Mouse (Mus musculus): ENCODE data around the gene Irs2. TPM values are rescaled to one million over a fixed set of nuclear protein-coding genes. Genes with fewer than 3 reads are reported as not detected.

Gene Irs2
- polyA plus RNA-seq, 1 experiment: 2.3 TPM

DNA sequence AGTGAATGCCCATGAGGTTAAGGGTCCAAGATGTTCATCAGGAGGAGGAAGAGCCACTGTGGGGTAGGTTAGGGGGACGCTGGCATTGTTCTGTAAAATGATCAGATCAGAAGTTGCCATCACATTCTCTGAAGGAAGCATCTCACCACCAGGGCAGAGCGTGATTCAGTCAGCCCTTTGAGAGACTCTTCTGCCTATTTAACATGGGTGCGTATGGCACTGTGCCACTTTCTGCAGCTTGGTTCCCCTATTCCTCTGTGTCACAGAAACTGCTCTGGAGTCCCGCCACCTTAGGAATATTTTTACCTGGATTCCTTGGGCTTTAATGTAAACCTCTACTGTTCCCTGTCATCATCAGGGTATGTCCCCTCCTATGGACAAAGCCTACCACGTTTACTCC is 30.1 kb upstream of the Irs2 start:
- H3ac ChIP-seq (ENCODE audit: control insufficient read depth, insufficient read length, low read depth): no peak overlapping the region
- H3K79me3 ChIP-seq (ENCODE audit: low read depth): no peaks in the 10 kb centered on the region
- no peaks in the 10 kb centered on the region for H3K36me3 ChIP-seq (ENCODE audit: control insufficient read depth, insufficient read depth)
- peaks cover 9% of the 10 kb centered on the region for H3K27me3 ChIP-seq (ENCODE audit: control insufficient read depth, insufficient read depth, insufficient read length)
- H3K79me2 ChIP-seq (ENCODE audit: control insufficient read depth, insufficient read depth): no peaks in the 10 kb centered on the region
- no peak overlapping the region for H3K4me3 ChIP-seq (ENCODE audit: insufficient read depth, poor library complexity, severe bottlenecking)
- no peak for TF ChIP-seq USF1 (IDR thresholded peaks at IDR 0.05; ENCODE audit: low read depth)
- TF ChIP-seq CEBPB (IDR thresholded peaks at IDR 0.05; ENCODE audit: low read depth): no peak
- no peak for TF ChIP-seq MYOG (IDR thresholded peaks at IDR 0.05; ENCODE audit: control insufficient read depth, extremely low read depth, insufficient read length)
- no peak for TF ChIP-seq MYOD1 (IDR thresholded peaks at IDR 0.05; ENCODE audit: control insufficient read depth, insufficient read length, low read depth)
- TF ChIP-seq MAX (IDR thresholded peaks at IDR 0.05): no peak
- TF ChIP-seq FOSL1 (IDR thresholded peaks at IDR 0.05; ENCODE audit: insufficient read depth, low read length, poor library complexity, severe bottlenecking): no peak
- TF ChIP-seq CTCF (IDR thresholded peaks at IDR 0.05; ENCODE audit: control insufficient read depth, insufficient read depth, insufficient read length): no peak

DNA sequence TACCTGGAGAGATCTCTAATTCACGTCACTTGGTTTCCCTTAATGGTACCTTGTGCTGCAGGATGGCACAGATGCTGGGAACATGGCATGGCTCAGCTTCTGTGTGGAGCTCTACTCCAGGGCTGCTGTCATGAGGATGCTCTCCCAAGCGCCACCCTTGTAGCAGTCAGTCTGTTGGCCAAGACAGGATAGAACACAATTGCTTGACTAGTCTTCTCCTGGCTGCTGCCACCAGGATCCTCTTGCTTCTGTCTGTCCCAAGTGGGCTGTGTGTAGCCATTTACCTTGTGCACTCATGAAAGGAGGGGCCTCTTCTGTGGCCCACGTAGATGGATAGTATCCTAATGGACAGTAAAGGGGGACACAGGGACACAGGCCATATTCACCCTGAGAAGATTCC is 28.5 kb upstream of the Irs2 start:
- H3K36me3 ChIP-seq (ENCODE audit: control insufficient read depth, insufficient read depth): no peaks in the 10 kb centered on the region
- no peak overlapping the region for H3ac ChIP-seq (ENCODE audit: control insufficient read depth, insufficient read length, low read depth)
- H3K4me3 ChIP-seq (ENCODE audit: insufficient read depth, poor library complexity, severe bottlenecking): no peak overlapping the region
- TF ChIP-seq MYOG (IDR thresholded peaks at IDR 0.05; ENCODE audit: control insufficient read depth, extremely low read depth, insufficient read length): no peak
- no peak for TF ChIP-seq MAX (IDR thresholded peaks at IDR 0.05)
- no peak for TF ChIP-seq MYOD1 (IDR thresholded peaks at IDR 0.05; ENCODE audit: control insufficient read depth, insufficient read length, low read depth)
- TF ChIP-seq USF1 (IDR thresholded peaks at IDR 0.05; ENCODE audit: low read depth): no peak
- no peak for TF ChIP-seq CEBPB (IDR thresholded peaks at IDR 0.05; ENCODE audit: low read depth)
- no peak for TF ChIP-seq CTCF (IDR thresholded peaks at IDR 0.05; ENCODE audit: control insufficient read depth, insufficient read depth, insufficient read length)
- TF ChIP-seq FOSL1 (IDR thresholded peaks at IDR 0.05; ENCODE audit: insufficient read depth, low read length, poor library complexity, severe bottlenecking): no peak
- H3K79me3 ChIP-seq (ENCODE audit: low read depth): no peaks in the 10 kb centered on the region
- H3K79me2 ChIP-seq (ENCODE audit: control insufficient read depth, insufficient read depth): no peaks in the 10 kb centered on the region
- H3K27me3 ChIP-seq (ENCODE audit: control insufficient read depth, insufficient read depth, insufficient read length): peaks cover 13% of the 10 kb centered on the region

DNA sequence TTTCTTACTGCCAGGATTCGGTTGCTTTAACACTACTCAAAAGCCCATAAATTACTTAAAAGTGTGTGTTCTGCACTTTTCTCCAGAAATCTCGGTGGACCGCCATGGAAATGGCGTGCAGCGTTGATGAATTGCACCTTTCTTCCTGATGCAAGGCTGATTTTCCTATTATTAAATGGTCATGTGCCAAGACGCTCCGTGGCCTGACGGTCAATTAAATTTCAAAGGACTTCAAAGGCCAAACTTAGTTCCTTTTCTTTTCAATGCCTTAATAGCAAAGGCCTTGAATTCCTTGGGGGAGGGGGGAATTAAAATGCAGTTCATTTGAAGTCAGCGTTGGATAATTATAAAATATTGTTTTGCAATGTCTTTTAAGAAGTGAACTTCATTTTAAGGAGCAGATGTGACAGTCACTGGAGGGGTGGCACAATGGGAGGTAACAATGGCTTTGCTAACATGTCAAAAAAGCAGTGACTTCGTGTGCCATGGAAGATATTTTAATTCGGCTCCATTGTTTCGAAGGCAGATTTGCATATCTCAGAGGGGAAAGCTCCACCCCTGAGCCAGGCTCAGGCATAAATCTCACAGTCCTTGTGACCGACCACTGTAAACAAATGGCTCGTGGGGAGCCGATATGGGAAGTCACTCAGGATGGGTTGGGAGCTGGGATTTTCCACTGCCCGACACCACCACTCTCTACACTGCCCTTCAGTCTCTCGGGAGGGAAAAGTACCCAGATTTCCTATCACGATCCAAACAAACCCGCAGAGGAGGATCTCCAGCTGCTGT is 27.6 kb upstream of the Irs2 start:
- TF ChIP-seq MYOG (IDR thresholded peaks at IDR 0.05; ENCODE audit: control insufficient read depth, extremely low read depth, insufficient read length) (no peak), CEBPB (IDR thresholded peaks at IDR 0.05; ENCODE audit: low read depth) (no peak), CTCF (IDR thresholded peaks at IDR 0.05; ENCODE audit: control insufficient read depth, insufficient read depth, insufficient read length) (no peak), MAX (IDR thresholded peaks at IDR 0.05) (no peak), FOSL1 (IDR thresholded peaks at IDR 0.05; ENCODE audit: insufficient read depth, low read length, poor library complexity, severe bottlenecking) (no peak), MYOD1 (IDR thresholded peaks at IDR 0.05; ENCODE audit: control insufficient read depth, insufficient read length, low read depth) (no peak), USF1 (IDR thresholded peaks at IDR 0.05; ENCODE audit: low read depth) (no peak)
- H3K36me3 ChIP-seq (ENCODE audit: control insufficient read depth, insufficient read depth): no peaks in the 10 kb centered on the region
- H3K4me3 ChIP-seq (ENCODE audit: insufficient read depth, poor library complexity, severe bottlenecking): no peak overlapping the region
- H3K27me3 ChIP-seq (ENCODE audit: control insufficient read depth, insufficient read depth, insufficient read length): peaks cover 13% of the 10 kb centered on the region
- no peak overlapping the region for H3ac ChIP-seq (ENCODE audit: control insufficient read depth, insufficient read length, low read depth)
- no peaks in the 10 kb centered on the region for H3K79me2 ChIP-seq (ENCODE audit: control insufficient read depth, insufficient read depth)
- no peaks in the 10 kb centered on the region for H3K79me3 ChIP-seq (ENCODE audit: low read depth)

DNA sequence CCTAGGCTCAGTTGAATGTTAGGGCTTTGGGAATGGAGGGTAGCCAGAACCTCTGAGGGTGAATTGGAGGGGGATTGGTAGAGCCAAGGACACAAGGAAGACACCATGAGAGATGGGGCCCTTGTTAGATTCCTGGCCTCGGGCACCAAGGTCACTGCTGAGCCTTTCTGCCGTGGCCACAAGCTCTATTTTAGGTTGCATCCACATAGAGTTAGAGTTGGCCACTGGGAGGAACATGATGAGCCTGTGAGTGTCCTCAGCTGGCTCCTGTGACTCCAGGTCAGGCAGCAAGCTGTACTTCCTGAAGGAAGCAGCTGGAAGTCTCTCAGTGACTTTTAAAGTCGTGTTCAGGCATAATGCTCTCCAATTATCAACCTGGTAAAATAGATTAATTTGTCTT is 16.6 kb upstream of the Irs2 start:
- Histone ChIP-seq H3K79me3 (ENCODE audit: low read depth) (no peaks in the 10 kb centered on the region), H3ac (ENCODE audit: control insufficient read depth, insufficient read length, low read depth) (no peak overlapping the region), H3K27me3 (ENCODE audit: control insufficient read depth, insufficient read depth, insufficient read length) (peaks cover 17% of the 10 kb centered on the region), H3K4me3 (ENCODE audit: insufficient read depth, poor library complexity, severe bottlenecking) (no peak overlapping the region), H3K36me3 (ENCODE audit: control insufficient read depth, insufficient read depth) (no peaks in the 10 kb centered on the region), H3K79me2 (ENCODE audit: control insufficient read depth, insufficient read depth) (no peaks in the 10 kb centered on the region)
- TF ChIP-seq CEBPB (IDR thresholded peaks at IDR 0.05; ENCODE audit: low read depth) (no peak), USF1 (IDR thresholded peaks at IDR 0.05; ENCODE audit: low read depth) (no peak), MYOG (IDR thresholded peaks at IDR 0.05; ENCODE audit: control insufficient read depth, extremely low read depth, insufficient read length) (no peak), FOSL1 (IDR thresholded peaks at IDR 0.05; ENCODE audit: insufficient read depth, low read length, poor library complexity, severe bottlenecking) (no peak), MYOD1 (IDR thresholded peaks at IDR 0.05; ENCODE audit: control insufficient read depth, insufficient read length, low read depth) (no peak), MAX (IDR thresholded peaks at IDR 0.05) (no peak), CTCF (IDR thresholded peaks at IDR 0.05; ENCODE audit: control insufficient read depth, insufficient read depth, insufficient read length) (no peak)

DNA sequence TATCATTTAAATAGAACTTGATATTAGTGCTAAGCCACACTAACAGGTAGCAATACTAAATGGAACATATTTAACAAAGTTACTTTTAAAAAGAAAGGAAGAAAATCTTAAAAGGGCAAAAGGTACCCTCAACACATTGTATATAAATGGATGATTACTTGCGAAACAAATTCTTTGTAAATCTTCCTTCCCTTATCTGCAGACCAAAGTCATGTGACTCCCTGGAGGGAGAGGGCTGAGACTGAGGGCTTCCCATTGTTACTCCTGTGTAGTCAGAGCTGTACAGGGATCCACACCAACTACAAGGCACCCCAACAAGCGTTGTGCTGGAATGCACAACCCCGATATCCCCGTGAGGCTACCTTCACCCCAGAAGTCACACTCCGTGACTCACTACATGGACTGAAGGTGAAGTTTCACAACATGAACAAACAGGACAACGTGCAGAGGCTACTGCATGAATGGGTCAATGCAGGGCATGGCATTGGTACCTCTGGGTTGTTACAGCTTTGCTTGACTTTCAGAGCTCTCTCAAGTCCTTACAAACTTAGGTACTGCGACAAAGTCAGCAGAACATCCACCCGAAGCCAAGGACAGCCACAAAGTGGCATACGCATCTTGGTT is 12.8 kb upstream of the Irs2 start:
- Histone ChIP-seq H3K27me3 (ENCODE audit: control insufficient read depth, insufficient read depth, insufficient read length) (peaks cover 9% of the 10 kb centered on the region), H3K79me3 (ENCODE audit: low read depth) (no peaks in the 10 kb centered on the region), H3K36me3 (ENCODE audit: control insufficient read depth, insufficient read depth) (no peaks in the 10 kb centered on the region), H3K4me3 (ENCODE audit: insufficient read depth, poor library complexity, severe bottlenecking) (no peak overlapping the region), H3ac (ENCODE audit: control insufficient read depth, insufficient read length, low read depth) (no peak overlapping the region), H3K79me2 (ENCODE audit: control insufficient read depth, insufficient read depth) (no peaks in the 10 kb centered on the region)
- no peak for TF ChIP-seq FOSL1 (IDR thresholded peaks at IDR 0.05; ENCODE audit: insufficient read depth, low read length, poor library complexity, severe bottlenecking)
